Mouse (Mus musculus): Measurements from ENCODE around the gene Tbx20.
A peak's percentile ranks its signal among the peaks of the same experiment; 100 is the strongest.

The Tbx20 gene

GRCm38 (mm10) chr9:24774160-24774969, at the start of gene Tbx20:
Gene Tbx20 (minus strand): TSS chr9:24774303.
- DNase-seq (ENCODE audit: low read depth, low spot score), result peak; percentile 79

GRCm38 (mm10) chr9:24818511-24818910, 44.4 kb upstream of the Tbx20 start:
- DNase-seq (ENCODE audit: low read depth, low spot score), result no peak

GRCm38 (mm10) chr9:24812461-24812860, 38.4 kb upstream of the Tbx20 start:
- no peak for DNase-seq (ENCODE audit: low read depth, low spot score)

- no peak for DNase-seq (ENCODE audit: low read depth, low spot score)
Measured at GRCm38 (mm10) chr9:24792110-24792509, 18.0 kb upstream of the Tbx20 start.

- DNase-seq (ENCODE audit: low read depth, low spot score), result no peak
Measured at GRCm38 (mm10) chr9:24789396-24789795, 15.3 kb upstream of the Tbx20 start.

- no peak for DNase-seq (ENCODE audit: low read depth, low spot score)
Measured at GRCm38 (mm10) chr9:24782338-24782737, 8.2 kb upstream of the Tbx20 start.

GRCm38 (mm10) chr9:24780929-24781441, 6.9 kb upstream of the Tbx20 start:
- no peak for DNase-seq (ENCODE audit: low read depth, low spot score)

- DNase-seq (ENCODE audit: low read depth, low spot score), result no peak
Measured at GRCm38 (mm10) chr9:24780391-24780928, 6.4 kb upstream of the Tbx20 start.

GRCm38 (mm10) chr9:24779975-24780374, 5.9 kb upstream of the Tbx20 start:
- DNase-seq (ENCODE audit: low read depth, low spot score), result no peak

- no peak for DNase-seq (ENCODE audit: low read depth, low spot score)
Measured at GRCm38 (mm10) chr9:24778571-24778970, 4.5 kb upstream of the Tbx20 start.

- no peak for DNase-seq (ENCODE audit: low read depth, low spot score)
Measured at GRCm38 (mm10) chr9:24777961-24778360, 3.9 kb upstream of the Tbx20 start.

GRCm38 (mm10) chr9:24777176-24777895, 3.2 kb upstream of the Tbx20 start:
- no peak for DNase-seq (ENCODE audit: low read depth, low spot score)

- no peak for DNase-seq (ENCODE audit: low read depth, low spot score)
Measured at GRCm38 (mm10) chr9:24776487-24776886, 2.4 kb upstream of the Tbx20 start.

- DNase-seq (ENCODE audit: low read depth, low spot score), result no peak
Measured at GRCm38 (mm10) chr9:24775567-24775966, 1.5 kb upstream of the Tbx20 start.

GRCm38 (mm10) chr9:24775001-24775400, 898 bp upstream of the Tbx20 start:
- no peak for DNase-seq (ENCODE audit: low read depth, low spot score)

GRCm38 (mm10) chr9:24773669-24774068, 434 bp downstream of the Tbx20 start:
- DNase-seq (ENCODE audit: low read depth, low spot score), result no peak

- no peak for DNase-seq (ENCODE audit: low read depth, low spot score)
Measured at GRCm38 (mm10) chr9:24773171-24773570, 932 bp downstream of the Tbx20 start.

GRCm38 (mm10) chr9:24772431-24773120, 1.5 kb downstream of the Tbx20 start:
- no peak for DNase-seq (ENCODE audit: low read depth, low spot score)

GRCm38 (mm10) chr9:24771713-24772112, 2.4 kb downstream of the Tbx20 start:
- DNase-seq (ENCODE audit: low read depth, low spot score), result no peak

- DNase-seq (ENCODE audit: low read depth, low spot score), result no peak
Measured at GRCm38 (mm10) chr9:24770941-24771405, 3.1 kb downstream of the Tbx20 start.

GRCm38 (mm10) chr9:24770149-24770940, 3.8 kb downstream of the Tbx20 start:
- DNase-seq (ENCODE audit: low read depth, low spot score), result no peak

All from mesoderm, embryonic 11.5 days (tissue).